Mouse (Mus musculus): ENCODE data around the gene Med19. TPM values are rescaled to one million over a fixed set of nuclear protein-coding genes. Genes with fewer than 3 reads are reported as not detected.

Gene Med19
- polyA plus RNA-seq, 1 experiment from 2014 or later = 64.5 TPM

GRCm38 (mm10) chr2:84735346-84735920, 57.2 kb downstream of the Med19 start:
- Histone ChIP-seq H3K4me3 (ENCODE audit: low read depth, low read length) (peak overlapping the region; percentile 61), H3K9me3 (ENCODE audit: control insufficient read depth, low read length) (no peaks in the 10 kb centered on the region), H3K36me3 (ENCODE audit: control insufficient read depth, insufficient read depth, low read length) (no peaks in the 10 kb centered on the region), H3K27ac (ENCODE audit: low read depth, low read length) (no peak overlapping the region), H3K4me2 (ENCODE audit: low read depth, low read length) (peak overlapping the region; percentile 84), H3K27me3 (ENCODE audit: control insufficient read depth, insufficient read depth, low read length) (no peaks in the 10 kb centered on the region), H3K4me1 (ENCODE audit: control insufficient read depth, insufficient read depth, low read length) (peaks cover 36% of the 10 kb centered on the region), H3K9ac (replicated peaks; ENCODE audit: low read depth, low read length) (peak overlapping the region; percentile 90)
- ATAC-seq (ENCODE audit: low read depth) = no peak
- WGBS = 12% methylated on average over 7 of the region's 7 CpGs

GRCm38 (mm10) chr2:84736312-84737161, 58.3 kb downstream of the Med19 start:
- Histone ChIP-seq H3K4me1 (ENCODE audit: control insufficient read depth, insufficient read depth, low read length) (peaks cover 43% of the 10 kb centered on the region), H3K4me3 (ENCODE audit: low read depth, low read length) (peak overlapping the region; percentile 23), H3K4me2 (ENCODE audit: low read depth, low read length) (peak overlapping the region; percentile 84), H3K9me3 (ENCODE audit: control insufficient read depth, low read length) (no peaks in the 10 kb centered on the region), H3K36me3 (ENCODE audit: control insufficient read depth, insufficient read depth, low read length) (no peaks in the 10 kb centered on the region), H3K9ac (replicated peaks; ENCODE audit: low read depth, low read length) (peak overlapping the region; percentile 26; the same call in 1 of the 2 replicates), H3K27me3 (ENCODE audit: control insufficient read depth, insufficient read depth, low read length) (no peaks in the 10 kb centered on the region), H3K27ac (ENCODE audit: low read depth, low read length) (no peak overlapping the region)
- ATAC-seq (ENCODE audit: low read depth) = no peak
- 6% methylated on average over 27 of the region's 27 CpGs for WGBS

GRCm38 (mm10) chr2:84737451-84737925, 59.3 kb downstream of the Med19 start:
- ATAC-seq (ENCODE audit: low read depth) = no peak; the same call in 1 of the 2 replicates
- Histone ChIP-seq H3K27me3 (ENCODE audit: control insufficient read depth, insufficient read depth, low read length) (no peaks in the 10 kb centered on the region), H3K27ac (ENCODE audit: low read depth, low read length) (peak overlapping the region; percentile 24; the same call in 1 of the 2 replicates), H3K36me3 (ENCODE audit: control insufficient read depth, insufficient read depth, low read length) (no peaks in the 10 kb centered on the region), H3K4me1 (ENCODE audit: control insufficient read depth, insufficient read depth, low read length) (peaks cover 50% of the 10 kb centered on the region), H3K9ac (replicated peaks; ENCODE audit: low read depth, low read length) (0 out of 2 replicates have a peak overlapping the region, but pooled peaks have one; percentile 16), H3K4me2 (ENCODE audit: low read depth, low read length) (peak overlapping the region; percentile 84; the same call in 1 of the 2 replicates), H3K9me3 (ENCODE audit: control insufficient read depth, low read length) (no peaks in the 10 kb centered on the region), H3K4me3 (ENCODE audit: low read depth, low read length) (no peak overlapping the region)
- WGBS = 6% methylated on average over 8 of the region's 8 CpGs

Other genes with a start within 250 kb of the Med19 start
- gene Tfpi, start 201.6 kb upstream of the Med19 start, polyA plus RNA-seq (2014; fragmentation: Nextera tagmentation; extraction: Ambion mirVana) = 4.5 and 25.3 TPM in 2 replicates
- gene Ctnnd1, start 27.6 kb upstream of the Med19 start, polyA plus RNA-seq (2014; fragmentation: Nextera tagmentation; extraction: Ambion mirVana) = 30.1 and 40.4 TPM in 2 replicates
- gene Btbd18, start 19.3 kb upstream of the Med19 start, polyA plus RNA-seq (2014; fragmentation: Nextera tagmentation; extraction: Ambion mirVana) = 0.24 and 0.44 TPM in 2 replicates
- 163 and 181 TPM in 2 replicates for gene Selenoh, start 7.6 kb upstream of the Med19 start, polyA plus RNA-seq (2014; fragmentation: Nextera tagmentation; extraction: Ambion mirVana)
- gene Gm28635, start 361 bp upstream of the Med19 start, polyA plus RNA-seq (2014; fragmentation: Nextera tagmentation; extraction: Ambion mirVana) = 0.13 TPM in 1 of 2 replicates, not detected in the other
- 311 and 342 TPM in 2 replicates for gene Tmx2, start 738 bp downstream of the Med19 start, polyA plus RNA-seq (2014; fragmentation: Nextera tagmentation; extraction: Ambion mirVana)
- 22.8 and 23.9 TPM in 2 replicates for gene Zdhhc5, start 36.8 kb downstream of the Med19 start, polyA plus RNA-seq (2014; fragmentation: Nextera tagmentation; extraction: Ambion mirVana)
- gene Clp1, start 48.9 kb downstream of the Med19 start, polyA plus RNA-seq (2014; fragmentation: Nextera tagmentation; extraction: Ambion mirVana) = 20.6 and 24.7 TPM in 2 replicates
- gene Ypel4, start 55.7 kb downstream of the Med19 start, polyA plus RNA-seq (2014; fragmentation: Nextera tagmentation; extraction: Ambion mirVana) = 17.8 TPM in 2 replicates
- 1.7 and 2.6 TPM in 2 replicates for gene Gm19426, start 65.3 kb downstream of the Med19 start, polyA plus RNA-seq (2014; fragmentation: Nextera tagmentation; extraction: Ambion mirVana)
- gene Serping1, start 97.0 kb downstream of the Med19 start, polyA plus RNA-seq (2014; fragmentation: Nextera tagmentation; extraction: Ambion mirVana) = 15.7 and 34.8 TPM in 2 replicates
- 16.3 and 16.7 TPM in 2 replicates for gene Ube2l6, start 120.4 kb downstream of the Med19 start, polyA plus RNA-seq (2014; fragmentation: Nextera tagmentation; extraction: Ambion mirVana)
- gene Smtnl1, start 144.2 kb downstream of the Med19 start, polyA plus RNA-seq (2014; fragmentation: Nextera tagmentation; extraction: Ambion mirVana) = not detected in 2 replicates
- gene Timm10, start 148.6 kb downstream of the Med19 start, polyA plus RNA-seq (2014; fragmentation: Nextera tagmentation; extraction: Ambion mirVana) = 63.8 and 89.4 TPM in 2 replicates
- 0.63 and 1.8 TPM in 2 replicates for gene Slc43a1, start 160.4 kb downstream of the Med19 start, polyA plus RNA-seq (2014; fragmentation: Nextera tagmentation; extraction: Ambion mirVana)
- 1.8 and 4.9 TPM in 2 replicates for gene Rtn4rl2, start 208.3 kb downstream of the Med19 start, polyA plus RNA-seq (2014; fragmentation: Nextera tagmentation; extraction: Ambion mirVana)

Data from neural tube, embryonic 14.5 days (tissue).